Mouse (Mus musculus) layer of hippocampus, adult 2 months (tissue): Measurements from ENCODE around the gene Zfp110. TPM values are rescaled to one million over a fixed set of nuclear protein-coding genes. Genes with fewer than 3 reads are reported as not detected.
"Not testable (repeated sequence)": the region's sequence is repeated elsewhere in the genome, so short reads cannot be mapped to it uniquely, and the experiment has no call there.

Source experiments
- DNase-seq, 2 experiments: peaks; one replicate each; pipeline ENCODE4 v3.0.0; 2022; ENCODE audit warnings: low spot score in 2 of 2
- H3K27ac ChIP-seq: fragments of 200-600 bp; 2 replicates; pipeline ENCODE4 v1.8.1; 2022
- H3K4me3 ChIP-seq: fragments of 200-600 bp; 2 replicates; pipeline ENCODE4 v1.8.1; 2022; ENCODE audit warnings: mild to moderate bottlenecking
- CTCF ChIP-seq: fragments of 200-600 bp; conservative IDR thresholded peaks from 2 replicates; pipeline ENCODE4 v1.8.1; 2022; ENCODE audit warnings: antibody characterized with exemption, mild to moderate bottlenecking, moderate library complexity
- long read RNA-seq, 2 experiments: library from polyadenylated mRNA; stranded (forward); transcript quantifications; one replicate each; pipeline ENCODE4 v2.0.0; 2021; ENCODE audit warnings: borderline mapping rate in 2 of 2
- total RNA-seq, 2 experiments: library from RNA; stranded (reverse); gene quantifications; 2 replicates each; pipeline ENCODE4 v1.2.3; 2021

Zfp110 gene
- total RNA-seq = 10 to 100 TPM; 14.5 to 15.8 TPM
- long read RNA-seq, experiment 1, partial matches to known transcripts = 1 of 5 reads
- long read RNA-seq, experiment 1, other reads (novel, unspliced or antisense) = 0 of 5 reads
- long read RNA-seq, experiment 2, transcript Zfp110-201 (8 exons, 3,591 nt) = major isoform, 13 of 15 reads
- long read RNA-seq, experiment 2, partial matches to known transcripts = 0 of 15 reads
- long read RNA-seq, experiment 2, other reads (novel, unspliced or antisense) = 2 of 15 reads

GRCm38 (mm10) chr7:12834162-12835120 lies at the start of gene Zfp110:
Gene Zfp110, plus strand, starts transcription at chr7:12834761.
- Histone ChIP-seq H3K4me3 (peak within 1 kb of the TSS; percentile 77), H3K27ac (peak within 1 kb of the TSS; percentile 89)
- peak; percentile 79 to 82 for DNase-seq
- TF ChIP-seq CTCF = peak; percentile 52

- Histone ChIP-seq H3K4me3 (no peak overlapping the region), H3K27ac (no peak overlapping the region)
- DNase-seq = no peak
- TF ChIP-seq CTCF = no peak
Observed at GRCm38 (mm10) chr7:12787333-12787732, 47.2 kb upstream of the Zfp110 start.

- no peak overlapping the region for H3K4me3 ChIP-seq
- TF ChIP-seq CTCF = no peak
- no peak overlapping the region for H3K27ac ChIP-seq
- DNase-seq = no peak
Observed at GRCm38 (mm10) chr7:12788025-12788424, 46.5 kb upstream of the Zfp110 start.

- DNase-seq, H3K4me3 ChIP-seq, H3K27ac ChIP-seq: not testable (repeated sequence)
Observed at GRCm38 (mm10) chr7:12792624-12793023, 41.9 kb upstream of the Zfp110 start.

GRCm38 (mm10) chr7:12797971-12798370 lies 36.6 kb upstream of the Zfp110 start:
- no peak overlapping the region for H3K4me3 ChIP-seq
- no peak for TF ChIP-seq CTCF
- no peak for DNase-seq
- no peak overlapping the region for H3K27ac ChIP-seq

- no peak for DNase-seq
- no peak for TF ChIP-seq CTCF
- no peak overlapping the region for H3K27ac ChIP-seq
- H3K4me3 ChIP-seq = no peak overlapping the region
Observed at GRCm38 (mm10) chr7:12799554-12799953, 35.0 kb upstream of the Zfp110 start.

GRCm38 (mm10) chr7:12802866-12803726 lies 31.5 kb upstream of the Zfp110 start, which contains the start of gene Zscan18:
Gene Zscan18, minus strand, starts transcription at chr7:12803635.
- TF ChIP-seq CTCF = no peak
- Histone ChIP-seq H3K27ac (peak within 1 kb of the TSS; percentile 95), H3K4me3 (peak within 1 kb of the TSS; percentile 71)
- peak; percentile 81 to 85 for DNase-seq

GRCm38 (mm10) chr7:12803727-12804071 lies 30.9 kb upstream of the Zfp110 start:
- no peak for DNase-seq
- TF ChIP-seq CTCF = no peak
- peak overlapping the region; percentile 71 for H3K4me3 ChIP-seq
- peak overlapping the region; percentile 95 for H3K27ac ChIP-seq

- no peak; the same call in 1 of the 2 replicates for TF ChIP-seq CTCF
- no peak for DNase-seq
- H3K4me3 ChIP-seq = no peak overlapping the region
- H3K27ac ChIP-seq = no peak overlapping the region
Observed at GRCm38 (mm10) chr7:12815566-12815965, 19.0 kb upstream of the Zfp110 start.

- Histone ChIP-seq H3K4me3 (peak within 1 kb of the TSS; percentile 82), H3K27ac (peak within 1 kb of the TSS; percentile 94)
- peak; percentile 31 for TF ChIP-seq CTCF
- DNase-seq = peak; percentile 91 to 94
Observed at GRCm38 (mm10) chr7:12818521-12819295, 15.9 kb upstream of the Zfp110 start, which contains the start of gene Zfp329. Gene Zfp329, minus strand, starts transcription at chr7:12818858.

- DNase-seq = no peak
- Histone ChIP-seq H3K27ac (peak overlapping the region; percentile 89), H3K4me3 (peak overlapping the region; percentile 77)
- no peak for TF ChIP-seq CTCF
Observed at GRCm38 (mm10) chr7:12835193-12835671, 671 bp downstream of the Zfp110 start.

GRCm38 (mm10) chr7:12835779-12836178 lies 1.2 kb downstream of the Zfp110 start:
- Histone ChIP-seq H3K27ac (no peak overlapping the region), H3K4me3 (peak overlapping the region; percentile 77; the same call in 1 of the 2 replicates)
- no peak for TF ChIP-seq CTCF
- DNase-seq = no peak
